Mouse (Mus musculus): Measurements from ENCODE around the gene Cbr4. TPM values are rescaled to one million over a fixed set of nuclear protein-coding genes. Genes with fewer than 3 reads are reported as not detected.

The Cbr4 gene
- 10 to 100 TPM; 55.3 to 55.5 TPM for total RNA-seq (2021)

GRCm38 (mm10) chr8:61487597-61488156 lies at the start of gene Cbr4:
Gene Cbr4 (plus strand): TSS chr8:61487734.
- intact Hi-C loops (cut with DNase I): loop anchor here (5.0 kb wide), 3 partner anchors 90 to 495 kb away; partner anchors contain the start of genes Nek1 and Sh3rf1
- peak; percentile 92 to 95 for DNase-seq

- intact Hi-C loops (cut with DNase I): no loop called here
- DNase-seq: no peak
These were observed 44.5 kb upstream of the Cbr4 start for GRCm38 (mm10) chr8:61442988-61443387.

GRCm38 (mm10) chr8:61444358-61444757 lies 43.2 kb upstream of the Cbr4 start:
- intact Hi-C loops (cut with DNase I): no loop called here
- no peak for DNase-seq

GRCm38 (mm10) chr8:61446329-61446728 lies 41.2 kb upstream of the Cbr4 start:
- intact Hi-C loops (cut with DNase I): no loop called here
- DNase-seq: no peak

- no peak for DNase-seq
- intact Hi-C loops (cut with DNase I): no loop called here
These were observed 39.4 kb upstream of the Cbr4 start for GRCm38 (mm10) chr8:61448100-61448499.

- intact Hi-C loops (cut with DNase I): no loop called here
- DNase-seq: no peak
These were observed 38.7 kb upstream of the Cbr4 start for GRCm38 (mm10) chr8:61448881-61449280.

GRCm38 (mm10) chr8:61450916-61451575 lies 36.5 kb upstream of the Cbr4 start:
- intact Hi-C loops (cut with DNase I): no loop called here
- DNase-seq: no peak

- intact Hi-C loops (cut with DNase I): no loop called here
- no peak for DNase-seq
These were observed 35.7 kb upstream of the Cbr4 start for GRCm38 (mm10) chr8:61451721-61452337.

GRCm38 (mm10) chr8:61459763-61460162 lies 27.8 kb upstream of the Cbr4 start:
- no peak for DNase-seq
- intact Hi-C loops (cut with DNase I): no loop called here

GRCm38 (mm10) chr8:61462221-61462620 lies 25.3 kb upstream of the Cbr4 start:
- no peak for DNase-seq
- intact Hi-C loops (cut with DNase I): no loop called here

- intact Hi-C loops (cut with DNase I): no loop called here
- no peak for DNase-seq
These were observed 23.1 kb upstream of the Cbr4 start for GRCm38 (mm10) chr8:61464393-61464792.

GRCm38 (mm10) chr8:61466696-61467552 lies 20.6 kb upstream of the Cbr4 start:
- intact Hi-C loops (cut with DNase I): no loop called here
- no peak for DNase-seq

GRCm38 (mm10) chr8:61467553-61467815 lies 20.1 kb upstream of the Cbr4 start:
- intact Hi-C loops (cut with DNase I): no loop called here

GRCm38 (mm10) chr8:61470213-61470612 lies 17.3 kb upstream of the Cbr4 start:
- DNase-seq: no peak
- intact Hi-C loops (cut with DNase I): no loop called here

More at GRCm38 (mm10) chr8:61467553-61467815, 20.1 kb upstream of the Cbr4 start:
- DNase-seq: no peak

- no peak for DNase-seq
- intact Hi-C loops (cut with DNase I): no loop called here
These were observed 12.3 kb upstream of the Cbr4 start for GRCm38 (mm10) chr8:61475251-61475673.

- no peak for DNase-seq
- intact Hi-C loops (cut with DNase I): no loop called here
These were observed 11.4 kb upstream of the Cbr4 start for GRCm38 (mm10) chr8:61476160-61476559.

- intact Hi-C loops (cut with DNase I): no loop called here
- no peak for DNase-seq
These were observed 9.4 kb upstream of the Cbr4 start for GRCm38 (mm10) chr8:61478150-61478549.

- no peak for DNase-seq
- intact Hi-C loops (cut with DNase I): no loop called here
These were observed 8.7 kb upstream of the Cbr4 start for GRCm38 (mm10) chr8:61478793-61479192.

- peak; percentile 55 to 74 for DNase-seq
- intact Hi-C loops (cut with DNase I): loop anchor here (2.0 kb wide), 1 partner anchor 407 kb away; no protein-coding TSS in a partner anchor
These were observed 7.9 kb upstream of the Cbr4 start for GRCm38 (mm10) chr8:61479506-61480214.

GRCm38 (mm10) chr8:61480260-61480967 lies 7.1 kb upstream of the Cbr4 start:
- intact Hi-C loops (cut with DNase I): loop anchor here (2.0 kb wide), 1 partner anchor 408 kb away; no protein-coding TSS in a partner anchor
- DNase-seq: peak; percentile 19 to 21

Measured in heart, postnatal 10 days (tissue).